Mouse (Mus musculus): ENCODE results near the gene Pkp2. TPM values are rescaled to one million over a fixed set of nuclear protein-coding genes. Genes with fewer than 3 reads are reported as not detected.
"Not testable (repeated sequence)": the region's sequence is repeated elsewhere in the genome, so short reads cannot be mapped to it uniquely, and the experiment has no call there.

The Pkp2 gene
- 107 and 114 TPM in 2 replicates for polyA plus RNA-seq (2015; fragmentation: Nextera tagmentation; extraction: Ambion mirVana)

DNA sequence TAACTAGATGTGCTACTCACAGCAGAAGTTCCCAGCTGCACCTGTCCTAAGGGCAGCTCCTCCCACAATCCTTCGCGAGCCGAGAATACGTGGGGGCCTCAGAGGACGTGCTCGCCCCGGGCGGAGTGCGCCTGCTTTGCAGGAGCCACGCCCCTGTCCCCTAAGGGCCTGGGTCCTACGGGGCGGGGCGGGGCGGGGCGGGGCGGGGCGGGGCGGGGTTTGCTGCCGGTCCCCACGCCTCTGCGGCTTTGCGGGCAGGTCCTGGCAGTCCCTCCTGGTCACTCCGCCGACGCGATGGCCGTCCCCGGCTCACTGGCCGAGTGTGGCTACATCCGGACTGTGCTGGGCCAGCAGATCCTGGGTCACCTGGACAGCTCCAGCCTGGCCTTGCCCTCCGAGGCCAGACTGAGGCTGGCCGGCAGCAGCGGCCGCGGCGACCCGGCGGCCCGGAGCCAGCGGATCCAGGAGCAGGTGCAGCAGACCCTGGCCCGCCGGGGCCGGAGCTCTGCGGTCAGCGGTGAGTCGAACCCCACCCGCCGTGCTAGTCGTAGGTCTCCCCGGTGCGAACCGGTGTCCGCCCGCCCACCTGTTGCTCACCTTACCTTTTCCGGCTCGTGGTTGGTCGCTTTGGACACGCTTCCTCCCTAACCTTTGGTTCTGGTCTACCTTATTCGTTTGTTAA is at the start of gene Pkp2:
Gene Pkp2, plus strand, starts transcription at position 240 of the 682 bp plus-strand sequence.
- H3K36me3 ChIP-seq = no peaks in the 10 kb centered on the region
- ATAC-seq (replicated peaks; ENCODE audit: insufficient number of reproducible peaks, insufficient read depth, low FRiP score, low read depth) = peak; percentile 90
- H3K4me2 ChIP-seq = peak within 1 kb of the TSS; percentile 80
- no peaks in the 10 kb centered on the region for H3K27me3 ChIP-seq
- peak within 1 kb of the TSS; percentile 85 for H3K4me3 ChIP-seq
- peak within 1 kb of the TSS; percentile 91 for H3K27ac ChIP-seq
- H3K4me1 ChIP-seq (replicated peaks) = peaks cover 15% of the 10 kb centered on the region
- under 1% methylated on average over 57 of the region's 59 CpGs for WGBS
- H3K9me3 ChIP-seq (replicated peaks) = no peaks in the 10 kb centered on the region
- peak within 1 kb of the TSS; percentile 92 for H3K9ac ChIP-seq

DNA sequence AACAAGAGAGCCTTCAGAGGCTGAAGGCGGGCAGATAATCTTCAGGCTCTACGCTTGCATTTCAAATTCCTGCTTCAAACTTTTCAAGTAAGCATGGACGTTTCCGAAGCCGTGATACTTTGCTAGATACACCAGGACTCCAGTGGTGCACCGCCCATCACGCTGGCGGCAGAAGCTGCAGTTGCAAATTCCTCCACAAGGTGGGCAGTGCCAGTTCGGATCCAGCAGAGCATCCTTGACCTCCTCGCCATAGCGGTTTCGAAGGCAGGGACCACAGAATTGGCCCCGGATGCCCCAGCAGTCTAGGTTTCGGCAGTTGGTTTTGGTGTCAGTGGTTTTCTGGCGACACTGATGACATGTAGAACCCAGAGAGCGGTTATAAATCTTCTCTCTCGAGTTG is 15.7 kb upstream of the Pkp2 start:
- Histone ChIP-seq H3K27me3 (no peaks in the 10 kb centered on the region), H3K36me3 (no peaks in the 10 kb centered on the region), H3K27ac (no peak overlapping the region), H3K9ac (no peak overlapping the region), H3K9me3 (replicated peaks) (no peaks in the 10 kb centered on the region), H3K4me3 (no peak overlapping the region), H3K4me1 (replicated peaks) (no peaks in the 10 kb centered on the region), H3K4me2 (no peak overlapping the region)
- 58% methylated on average over 17 of the region's 17 CpGs for WGBS
- no peak for ATAC-seq (replicated peaks; ENCODE audit: insufficient number of reproducible peaks, insufficient read depth, low FRiP score, low read depth)

DNA sequence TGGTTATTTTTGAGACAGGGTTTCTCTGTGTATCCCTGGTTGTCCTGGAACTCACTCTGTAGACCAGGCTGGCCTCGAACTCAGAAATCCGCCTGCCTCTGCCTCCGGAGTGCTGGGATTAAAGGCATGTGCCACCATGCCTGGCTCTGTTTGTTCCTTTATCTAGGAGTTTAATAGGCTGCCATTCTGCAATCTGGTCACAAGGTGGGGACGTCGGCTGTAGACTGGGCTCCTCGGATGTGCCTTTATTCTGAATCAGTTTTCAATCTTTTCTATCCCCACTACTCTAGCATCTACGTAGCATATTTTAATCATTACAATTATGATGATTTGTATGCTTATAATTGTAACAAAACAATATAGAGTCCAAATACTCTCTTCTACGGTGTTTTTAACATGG is 11.1 kb upstream of the Pkp2 start:
- H3K9ac ChIP-seq; H3K4me1 ChIP-seq (replicated peaks); H3K36me3 ChIP-seq; H3K9me3 ChIP-seq (replicated peaks); ATAC-seq (replicated peaks; ENCODE audit: insufficient number of reproducible peaks, insufficient read depth, low FRiP score, low read depth); H3K27ac ChIP-seq; H3K27me3 ChIP-seq; H3K4me3 ChIP-seq; H3K4me2 ChIP-seq: not testable (repeated sequence)
- 28% methylated on average over 8 of the region's 8 CpGs for WGBS

DNA sequence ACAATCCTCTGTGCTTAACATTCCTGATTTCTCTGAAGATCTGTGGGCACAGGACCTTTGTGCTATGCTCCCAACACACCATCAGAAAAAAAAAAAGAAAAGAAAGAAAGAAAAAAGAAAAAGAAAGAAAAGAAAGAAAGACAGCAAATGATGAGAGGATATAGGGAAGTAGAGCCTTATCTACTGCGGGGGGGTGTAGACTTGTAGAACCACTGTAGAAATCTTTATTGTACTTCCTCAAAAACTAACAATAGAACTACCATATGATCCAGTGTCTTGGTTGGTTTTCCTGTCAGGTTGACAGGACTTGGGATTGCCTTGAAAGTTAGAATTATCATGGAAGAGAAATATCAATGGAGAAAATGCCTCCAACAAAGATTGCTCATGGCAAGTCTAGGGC is 8.5 kb upstream of the Pkp2 start:
- no peak for ATAC-seq (replicated peaks; ENCODE audit: insufficient number of reproducible peaks, insufficient read depth, low FRiP score, low read depth)
- no peak overlapping the region for H3K27ac ChIP-seq
- H3K4me1 ChIP-seq (replicated peaks) = no peaks in the 10 kb centered on the region
- H3K9ac ChIP-seq = no peak overlapping the region
- H3K4me2 ChIP-seq = no peak overlapping the region
- H3K27me3 ChIP-seq = no peaks in the 10 kb centered on the region
- no peaks in the 10 kb centered on the region for H3K9me3 ChIP-seq (replicated peaks)
- H3K36me3 ChIP-seq = no peaks in the 10 kb centered on the region
- H3K4me3 ChIP-seq = no peak overlapping the region
- 73% methylated on average over 1 of the region's 1 CpGs for WGBS

DNA sequence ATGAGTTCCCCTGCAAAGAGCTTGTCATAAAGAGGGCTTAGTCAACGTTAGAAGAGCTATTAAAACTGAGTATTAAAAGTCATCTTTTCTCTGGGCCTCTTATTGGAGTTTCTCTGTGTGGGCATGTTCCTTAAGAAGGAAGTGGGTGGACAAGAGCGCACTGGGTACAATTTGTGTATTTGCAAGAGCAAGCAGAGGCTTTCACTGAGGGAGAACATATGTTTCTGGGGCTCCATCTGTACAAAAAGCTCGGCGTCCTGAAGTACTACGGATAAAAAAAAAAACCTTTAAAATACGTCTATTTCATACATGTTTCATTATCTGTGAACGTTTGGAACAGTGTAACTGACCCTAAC is 417 bp upstream of the Pkp2 start:
- 19% methylated on average over 7 of the region's 7 CpGs for WGBS
- peak overlapping the region; percentile 80 for H3K4me2 ChIP-seq

DNA sequence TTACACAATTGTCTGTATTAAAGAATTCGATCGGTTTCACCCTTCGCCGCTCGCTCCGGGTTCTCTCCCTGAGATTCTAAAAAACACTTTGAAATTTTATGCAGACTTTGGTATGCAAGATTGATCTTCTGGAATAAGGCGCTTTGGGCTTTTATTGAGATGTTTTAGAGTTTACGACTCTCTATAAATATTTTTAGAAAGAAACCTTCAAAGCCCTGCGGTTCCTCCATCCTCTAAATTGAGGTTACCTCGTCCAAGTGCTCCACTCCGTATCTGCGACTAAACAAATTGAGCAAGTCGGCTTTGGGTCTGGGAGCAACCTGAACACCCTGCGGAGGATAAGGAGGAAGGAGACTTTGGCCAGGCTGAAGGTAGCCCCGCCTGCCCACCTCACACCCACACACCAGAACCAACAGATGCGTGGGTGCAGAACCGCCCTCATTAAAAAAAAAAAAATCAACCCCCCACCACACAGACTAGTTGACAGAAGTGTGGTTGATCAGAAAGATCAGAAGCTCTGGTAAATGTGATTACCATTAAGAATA is 715 bp downstream of the Pkp2 start:
- H3K4me2 ChIP-seq = peak overlapping the region; percentile 80
- 1% methylated on average over 17 of the region's 17 CpGs for WGBS
- H3K36me3 ChIP-seq = no peaks in the 10 kb centered on the region
- peaks cover 18% of the 10 kb centered on the region for H3K4me1 ChIP-seq (replicated peaks)
- ATAC-seq (replicated peaks; ENCODE audit: insufficient number of reproducible peaks, insufficient read depth, low FRiP score, low read depth) = no peak
- H3K9ac ChIP-seq = peak overlapping the region; percentile 92
- peak overlapping the region; percentile 85 for H3K4me3 ChIP-seq
- H3K9me3 ChIP-seq (replicated peaks) = no peaks in the 10 kb centered on the region
- no peaks in the 10 kb centered on the region for H3K27me3 ChIP-seq
- peak overlapping the region; percentile 91 for H3K27ac ChIP-seq

More for the DNA sequence above, 417 bp upstream of the Pkp2 start:
- Histone ChIP-seq H3K36me3 (no peaks in the 10 kb centered on the region), H3K9ac (no peak overlapping the region), H3K4me3 (peak overlapping the region; percentile 85), H3K9me3 (replicated peaks) (no peaks in the 10 kb centered on the region), H3K27me3 (no peaks in the 10 kb centered on the region), H3K27ac (peak overlapping the region; percentile 91; the same call in 1 of the 2 replicates), H3K4me1 (replicated peaks) (peaks cover 14% of the 10 kb centered on the region)
- ATAC-seq (replicated peaks; ENCODE audit: insufficient number of reproducible peaks, insufficient read depth, low FRiP score, low read depth) = no peak

DNA sequence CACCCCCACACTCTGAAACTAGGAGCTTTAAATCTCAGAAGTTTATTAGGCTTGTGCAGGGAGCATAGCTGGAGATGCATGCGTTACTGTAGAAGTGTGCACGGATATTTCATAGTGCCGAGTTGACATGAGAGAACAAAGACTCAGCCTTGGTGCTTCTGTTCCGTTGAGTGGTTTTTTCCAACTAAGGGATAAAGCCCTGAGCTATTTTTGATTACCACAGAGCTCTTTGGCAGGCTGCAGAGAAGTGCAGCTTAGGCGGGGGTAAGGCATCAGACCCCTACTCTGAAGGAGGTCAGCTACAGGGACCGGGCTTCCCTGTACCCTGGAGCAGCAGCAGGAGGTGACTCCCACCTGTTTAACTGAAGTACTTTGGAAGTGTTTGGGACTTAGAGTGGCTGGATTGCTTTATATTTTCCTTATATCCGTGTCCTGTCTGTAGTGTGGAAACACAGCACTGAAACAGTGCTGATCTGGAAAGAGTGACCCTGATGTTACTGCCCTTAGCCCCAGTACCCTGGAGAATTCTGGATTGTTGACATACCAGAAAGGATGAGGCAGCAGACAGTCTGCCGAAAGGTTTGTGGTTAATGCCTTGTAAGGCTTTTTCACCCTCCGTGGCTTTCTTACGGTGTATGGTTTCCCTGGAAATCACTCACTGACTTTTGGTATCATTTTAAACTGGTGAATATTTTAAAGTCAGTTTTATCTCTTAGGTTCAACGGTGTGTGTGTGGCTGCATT is 2.7 kb downstream of the Pkp2 start:
- Histone ChIP-seq H3K4me1 (replicated peaks) (peaks cover 27% of the 10 kb centered on the region), H3K27ac (peak overlapping the region; percentile 91), H3K9me3 (replicated peaks) (no peaks in the 10 kb centered on the region), H3K9ac (peak overlapping the region; percentile 92), H3K4me3 (peak overlapping the region; percentile 85), H3K4me2 (peak overlapping the region; percentile 80), H3K36me3 (no peaks in the 10 kb centered on the region), H3K27me3 (no peaks in the 10 kb centered on the region)
- ATAC-seq (replicated peaks; ENCODE audit: insufficient number of reproducible peaks, insufficient read depth, low FRiP score, low read depth) = peak; percentile 54
- 9% methylated on average over 11 of the region's 11 CpGs for WGBS

DNA sequence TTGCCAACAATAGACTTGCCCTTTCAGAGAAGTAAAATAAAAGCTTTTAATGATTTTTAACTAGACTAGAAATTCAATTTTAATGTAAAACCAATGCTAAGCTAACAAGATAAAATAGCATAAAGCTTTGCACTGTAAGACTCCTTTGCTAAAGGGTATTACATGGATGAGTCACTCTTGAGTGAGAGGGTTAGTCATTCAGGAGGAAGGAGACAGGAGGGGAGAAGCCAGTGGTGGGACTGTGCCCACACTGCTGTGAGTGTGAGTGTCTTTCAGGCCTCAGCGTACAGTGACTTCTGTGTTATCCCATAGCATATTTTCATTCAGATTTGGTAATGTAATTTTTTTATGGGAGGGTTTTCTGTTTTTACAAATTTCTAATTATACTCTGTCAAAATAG is 3.8 kb downstream of the Pkp2 start:
- peak overlapping the region; percentile 91 for H3K27ac ChIP-seq
- 50% methylated on average over 1 of the region's 1 CpGs for WGBS

DNA sequence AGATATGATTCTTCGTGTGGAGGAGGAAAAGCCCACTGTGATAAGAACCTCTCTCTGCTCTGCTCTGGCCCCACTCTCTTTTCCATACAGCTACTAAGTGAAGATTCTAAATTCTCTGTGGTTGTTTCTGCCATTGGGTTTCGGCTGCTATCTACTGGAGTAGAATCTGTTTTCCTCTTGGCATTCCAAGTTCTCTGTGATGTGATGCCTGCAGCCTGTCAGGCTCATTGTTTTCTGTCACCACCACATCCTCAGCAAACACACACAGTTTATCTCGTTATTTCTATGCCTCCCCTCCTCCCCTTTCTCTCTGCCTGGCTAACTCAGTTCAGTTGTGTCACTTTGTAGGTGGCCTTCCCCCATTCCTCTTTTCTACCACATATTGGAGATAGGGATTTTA is 6.7 kb downstream of the Pkp2 start:
- Histone ChIP-seq H3K27ac (peak overlapping the region; percentile 88), H3K9me3 (replicated peaks) (no peaks in the 10 kb centered on the region), H3K36me3 (no peaks in the 10 kb centered on the region), H3K4me2 (peak overlapping the region; percentile 54), H3K4me1 (replicated peaks) (peaks cover 50% of the 10 kb centered on the region), H3K9ac (peak overlapping the region; percentile 24; the same call in 1 of the 2 replicates), H3K27me3 (no peaks in the 10 kb centered on the region), H3K4me3 (peak overlapping the region; percentile 21; the same call in 1 of the 2 replicates)
- peak; percentile 63 for ATAC-seq (replicated peaks; ENCODE audit: insufficient number of reproducible peaks, insufficient read depth, low FRiP score, low read depth)
- WGBS = 8% methylated on average over 3 of the region's 3 CpGs

More for the DNA sequence above, 3.8 kb downstream of the Pkp2 start:
- Histone ChIP-seq H3K36me3 (no peaks in the 10 kb centered on the region), H3K4me2 (peak overlapping the region; percentile 80), H3K4me3 (peak overlapping the region; percentile 21; the same call in 1 of the 2 replicates), H3K4me1 (replicated peaks) (peaks cover 27% of the 10 kb centered on the region), H3K27me3 (no peaks in the 10 kb centered on the region), H3K9ac (0 out of 2 replicates have a peak overlapping the region, but pooled peaks have one; percentile 46), H3K9me3 (replicated peaks) (no peaks in the 10 kb centered on the region)
- no peak for ATAC-seq (replicated peaks; ENCODE audit: insufficient number of reproducible peaks, insufficient read depth, low FRiP score, low read depth)

GRCm38 (mm10) chr16:16222651-16223050 is 9.5 kb downstream of the Pkp2 start:
- Histone ChIP-seq H3K27me3 (no peaks in the 10 kb centered on the region), H3K27ac (peak overlapping the region; percentile 83), H3K36me3 (peaks cover 14% of the 10 kb centered on the region), H3K4me3 (no peak overlapping the region), H3K4me1 (replicated peaks) (peaks cover 49% of the 10 kb centered on the region), H3K9ac (no peak overlapping the region), H3K9me3 (replicated peaks) (no peaks in the 10 kb centered on the region), H3K4me2 (peak overlapping the region; percentile 30; the same call in 1 of the 2 replicates)
- no peak for ATAC-seq (replicated peaks; ENCODE audit: insufficient number of reproducible peaks, insufficient read depth, low FRiP score, low read depth)
- 0% methylated on average over 1 of the region's 1 CpGs for WGBS

- peak; percentile 79 for ATAC-seq (replicated peaks; ENCODE audit: insufficient number of reproducible peaks, insufficient read depth, low FRiP score, low read depth)
- WGBS = 11% methylated on average over 4 of the region's 4 CpGs
Measured at GRCm38 (mm10) chr16:16224506-16224924, 11.4 kb downstream of the Pkp2 start.

More at GRCm38 (mm10) chr16:16224506-16224924, 11.4 kb downstream of the Pkp2 start:
- no peak overlapping the region for H3K9ac ChIP-seq
- H3K4me1 ChIP-seq (replicated peaks) = peaks cover 47% of the 10 kb centered on the region
- H3K27me3 ChIP-seq = no peaks in the 10 kb centered on the region
- peak overlapping the region; percentile 83 for H3K27ac ChIP-seq
- H3K4me3 ChIP-seq = no peak overlapping the region
- no peaks in the 10 kb centered on the region for H3K9me3 ChIP-seq (replicated peaks)
- peak overlapping the region; percentile 31 for H3K4me2 ChIP-seq
- peaks cover 14% of the 10 kb centered on the region for H3K36me3 ChIP-seq
